Mouse (Mus musculus) stomach, postnatal 0 days (tissue): ENCODE results near the gene Adcy1. TPM values are rescaled to one million over a fixed set of nuclear protein-coding genes. Genes with fewer than 3 reads are reported as not detected.

Experiments
- ATAC-seq: fragments of 200-750 bp; cut with Nextera tagmentation; 2 replicates; pipeline ENCODE4 v1.8.0; 2017; ENCODE audit not compliant: low FRiP score, low TSS enrichment
- DNase-seq: peaks from one replicate; pipeline ENCODE4 v3.0.0-alpha.2; 2016; ENCODE audit warnings: low spot score
- H3K27ac ChIP-seq: fragments of 300-500 bp; sonication (generic); replicated peaks from 2 replicates; pipeline ENCODE4 v1.5.1; 2014; ENCODE audit warnings: mild to moderate bottlenecking, control low read depth
- H3K27me3 ChIP-seq: fragments of 300-500 bp; sonication (generic); 2 replicates; pipeline ENCODE4 v1.6.1; 2014; ENCODE audit warnings: low read length; ENCODE audit not compliant: control insufficient read depth, insufficient read depth
- H3K36me3 ChIP-seq: fragments of 300-500 bp; sonication (generic); 2 replicates; pipeline ENCODE4 v1.6.1; 2014; ENCODE audit warnings: low read length, mixed read lengths; ENCODE audit not compliant: control insufficient read depth, insufficient read depth
- H3K4me1 ChIP-seq: fragments of 300-500 bp; sonication (generic); replicated peaks from 2 replicates; pipeline ENCODE4 v1.6.1; 2014; ENCODE audit warnings: antibody characterized with exemption; ENCODE audit not compliant: control insufficient read depth, insufficient read depth
- H3K4me2 ChIP-seq: fragments of 300-500 bp; sonication (generic); replicated peaks from 2 replicates; pipeline ENCODE4 v1.6.1; 2014; ENCODE audit warnings: low read depth, mild to moderate bottlenecking, control low read depth, moderate library complexity
- H3K4me3 ChIP-seq: fragments of 300-500 bp; sonication (generic); 2 replicates; pipeline ENCODE4 v1.5.1; 2014; ENCODE audit warnings: low read depth, low read length, control low read depth
- H3K9ac ChIP-seq: fragments of 300-500 bp; sonication (generic); 2 replicates; pipeline ENCODE4 v1.6.1; 2014; ENCODE audit warnings: mild to moderate bottlenecking, low read length, control low read depth, mixed read lengths
- H3K9me3 ChIP-seq: fragments of 300-500 bp; sonication (generic); 2 replicates; pipeline ENCODE4 v1.6.1; 2016; ENCODE audit warnings: low read length; ENCODE audit not compliant: control insufficient read depth
- CTCF ChIP-seq: IDR thresholded peaks from 2 replicates; pipeline ENCODE4 v1.5.1; 2016; ENCODE audit warnings: antibody characterized with exemption, low read depth, mild to moderate bottlenecking, moderate library complexity
- EP300 ChIP-seq: optimal IDR thresholded peaks from 2 replicates; pipeline ENCODE3; 2016; ENCODE audit warnings: antibody characterized with exemption
- WGBS: fragments of 180-500 bp; shearing (Covaris S2); extraction: QIAGEN DNeasy Blood & Tissue Kit; methylation state at CpG from one replicate; pipeline ENCODE4 v1.1.7; 2014; 5-methylcytosine and 5-hydroxymethylcytosine counted together
- polyA plus RNA-seq: library from polyadenylated mRNA; unstranded; fragments of >200 nt; fragmentation: Nextera tagmentation; extraction: Ambion mirVana; gene quantifications from 2 replicates; pipeline ENCODE4 v1.2.1, GENCODE M21; 2015

Adcy1 gene
- polyA plus RNA-seq, 1 experiment from 2014 or later: 0.82 TPM

DNA sequence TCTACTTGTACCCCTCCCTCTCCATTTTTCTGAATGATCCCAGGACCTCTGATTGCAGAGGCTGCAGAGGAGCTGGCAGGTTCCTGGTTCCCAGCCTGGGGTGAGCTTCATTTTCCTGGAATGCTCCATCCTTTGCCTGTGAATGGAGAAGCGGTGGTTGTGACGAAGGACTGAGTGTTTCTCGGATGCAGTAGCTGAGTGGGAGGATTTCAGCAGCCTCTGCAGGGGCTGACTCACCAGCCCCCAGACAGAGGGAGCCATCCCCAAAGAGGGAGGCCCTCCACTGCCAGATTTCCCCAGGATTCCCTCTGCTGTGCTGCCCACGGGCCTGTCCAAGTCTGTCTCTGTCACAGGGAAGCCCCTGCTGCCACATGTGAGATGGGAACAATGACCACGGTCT lies 71.0 kb downstream of the Adcy1 start:
- ATAC-seq (no peak), DNase-seq (no peak)
- Histone ChIP-seq H3K9me3 (no peaks in the 10 kb centered on the region), H3K4me2 (no peak overlapping the region), H3K4me1 (no peaks in the 10 kb centered on the region), H3K36me3 (no peaks in the 10 kb centered on the region), H3K27me3 (no peaks in the 10 kb centered on the region), H3K27ac (no peak overlapping the region), H3K9ac (no peak overlapping the region), H3K4me3 (no peak overlapping the region)
- TF ChIP-seq EP300: no peak
- 68% methylated on average over 5 of the region's 5 CpGs for WGBS

DNA sequence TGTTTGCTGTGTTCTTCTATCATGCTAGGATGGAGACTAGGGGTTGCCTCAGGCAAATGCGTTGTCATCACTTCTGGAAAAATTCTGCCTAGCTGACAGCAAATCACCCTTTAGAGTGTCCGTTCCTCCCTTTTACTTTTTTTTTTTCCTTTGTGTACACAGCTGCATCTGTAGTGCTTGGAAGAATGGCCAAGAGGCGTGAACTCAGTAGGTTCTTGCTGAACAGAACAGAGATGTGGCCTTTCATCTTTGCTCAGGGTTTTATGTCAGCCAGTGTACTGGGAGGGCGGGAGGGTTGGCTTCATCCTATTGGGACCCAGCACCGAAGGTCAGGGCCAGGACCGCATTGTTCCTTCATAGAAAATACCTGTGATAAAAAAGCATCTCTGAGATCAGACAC lies 72.0 kb downstream of the Adcy1 start:
- DNase-seq: no peak
- WGBS: 52% methylated on average over 6 of the region's 6 CpGs
- no peak for ATAC-seq

DNA sequence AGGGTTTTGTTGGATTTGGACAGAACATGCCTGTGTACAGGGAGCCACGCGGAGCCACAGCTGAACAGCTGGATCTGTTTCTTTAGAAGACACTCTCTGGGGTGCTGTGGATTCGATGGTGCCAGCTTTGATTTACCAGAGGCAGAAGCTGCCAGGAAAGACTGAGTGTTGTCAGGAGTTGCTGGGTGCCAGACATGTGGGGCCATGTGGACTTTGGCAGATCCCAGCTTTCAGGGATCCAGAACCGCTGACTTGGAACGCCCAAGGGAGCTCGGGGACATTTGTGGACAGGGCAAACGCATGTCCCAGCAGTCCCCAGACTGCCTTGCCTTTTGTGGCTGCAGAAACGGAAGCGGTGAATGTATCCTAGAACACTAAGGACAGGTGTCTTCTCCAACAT lies 72.5 kb downstream of the Adcy1 start:
- H3K4me3 ChIP-seq: no peak overlapping the region
- WGBS: 70% methylated on average over 9 of the region's 9 CpGs
- no peak overlapping the region for H3K9ac ChIP-seq
- H3K4me2 ChIP-seq: no peak overlapping the region
- no peaks in the 10 kb centered on the region for H3K4me1 ChIP-seq
- H3K27ac ChIP-seq: no peak overlapping the region
- no peaks in the 10 kb centered on the region for H3K9me3 ChIP-seq
- ATAC-seq: no peak
- no peaks in the 10 kb centered on the region for H3K36me3 ChIP-seq
- TF ChIP-seq EP300 (no peak), CTCF (no peak)
- no peaks in the 10 kb centered on the region for H3K27me3 ChIP-seq
- no peak for DNase-seq

More for the DNA sequence above, 72.0 kb downstream of the Adcy1 start:
- Histone ChIP-seq H3K4me3 (no peak overlapping the region), H3K9me3 (no peaks in the 10 kb centered on the region), H3K4me1 (no peaks in the 10 kb centered on the region), H3K36me3 (no peaks in the 10 kb centered on the region), H3K27ac (no peak overlapping the region), H3K27me3 (no peaks in the 10 kb centered on the region), H3K4me2 (no peak overlapping the region), H3K9ac (no peak overlapping the region)
- TF ChIP-seq CTCF (no peak), EP300 (no peak)

DNA sequence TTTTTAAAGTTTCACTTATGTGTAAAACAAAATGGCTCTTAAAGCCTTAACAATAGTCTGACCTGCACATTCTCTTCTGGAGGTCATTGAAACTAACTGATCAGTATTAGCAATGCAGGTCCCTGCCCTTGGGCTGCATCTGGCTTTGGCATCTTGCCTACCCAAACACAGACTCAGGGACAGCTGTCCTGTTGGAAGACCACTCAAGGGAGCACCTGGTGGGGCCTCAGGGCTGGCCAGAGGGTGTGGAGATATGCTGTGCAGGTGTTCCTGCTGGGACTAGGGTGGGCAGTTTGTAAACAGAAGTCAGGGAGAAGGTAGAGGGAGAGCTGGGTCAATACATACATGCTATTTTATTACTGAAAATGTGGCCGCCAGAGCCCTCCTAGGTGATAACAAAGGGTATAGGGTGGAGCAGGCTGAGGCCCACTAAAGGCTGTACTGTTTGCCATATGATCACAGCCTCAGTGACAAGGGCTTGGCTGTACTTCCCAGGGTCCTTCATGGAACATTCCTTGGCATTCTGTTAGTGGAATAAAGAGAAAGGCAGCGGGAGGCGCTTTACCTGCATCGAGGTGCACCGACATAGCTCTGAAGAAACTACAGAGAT lies 73.1 kb downstream of the Adcy1 start:
- WGBS: 68% methylated on average over 5 of the region's 5 CpGs
- no peaks in the 10 kb centered on the region for H3K36me3 ChIP-seq
- H3K9ac ChIP-seq: no peak overlapping the region
- no peaks in the 10 kb centered on the region for H3K4me1 ChIP-seq
- no peak overlapping the region for H3K4me3 ChIP-seq
- H3K4me2 ChIP-seq: no peak overlapping the region
- TF ChIP-seq CTCF (no peak), EP300 (no peak)
- H3K27me3 ChIP-seq: no peaks in the 10 kb centered on the region
- DNase-seq: no peak
- no peak for ATAC-seq
- no peak overlapping the region for H3K27ac ChIP-seq
- no peaks in the 10 kb centered on the region for H3K9me3 ChIP-seq

DNA sequence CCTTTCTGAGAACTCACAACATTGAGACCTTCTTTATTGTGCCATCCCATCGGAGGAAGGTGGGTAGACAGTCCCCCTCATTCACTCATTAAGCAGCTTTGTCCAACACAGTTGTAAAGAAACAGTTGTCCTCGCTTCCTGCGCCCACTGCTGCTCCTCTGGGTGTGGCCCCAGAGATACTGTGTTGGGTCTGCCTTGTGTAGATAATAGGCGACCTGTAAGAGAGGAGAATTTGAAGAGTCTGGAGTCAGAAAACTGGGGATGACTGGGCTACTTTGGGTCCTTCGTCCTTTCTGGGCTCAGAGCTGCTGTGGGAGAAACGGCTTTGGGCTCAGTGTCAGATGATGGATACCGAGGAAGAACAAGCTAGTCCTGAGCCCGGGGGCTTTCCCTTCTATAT lies 75.1 kb downstream of the Adcy1 start:
- ATAC-seq (no peak), DNase-seq (no peak)
- TF ChIP-seq EP300: no peak
- TF ChIP-seq CTCF: no peak
- Histone ChIP-seq H3K4me1 (no peaks in the 10 kb centered on the region), H3K27ac (no peak overlapping the region), H3K27me3 (no peaks in the 10 kb centered on the region), H3K4me2 (no peak overlapping the region), H3K9ac (no peak overlapping the region), H3K36me3 (no peaks in the 10 kb centered on the region), H3K9me3 (no peaks in the 10 kb centered on the region), H3K4me3 (no peak overlapping the region)
- 88% methylated on average over 8 of the region's 8 CpGs for WGBS

DNA sequence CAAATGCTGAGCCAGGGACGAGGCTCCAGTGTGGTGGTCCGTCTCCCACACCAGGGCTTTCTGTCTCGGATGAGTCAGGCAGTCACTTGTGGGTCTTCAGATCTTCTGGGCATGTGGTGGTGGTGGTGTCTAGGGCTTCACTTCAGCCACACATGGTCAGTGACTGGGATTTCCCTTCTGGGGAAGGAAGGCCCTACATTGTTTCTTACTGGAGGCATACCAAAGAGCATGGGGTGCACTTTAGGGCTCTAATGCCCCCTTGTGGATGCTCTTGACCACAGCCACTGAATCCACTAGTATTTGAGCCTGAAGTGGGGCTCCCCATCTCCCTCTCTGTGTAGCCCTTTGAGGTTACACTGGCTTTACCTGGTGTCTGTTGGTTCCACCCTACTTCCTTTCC lies 77.2 kb downstream of the Adcy1 start:
- no peak for TF ChIP-seq EP300
- peak; percentile 83 for TF ChIP-seq CTCF
- DNase-seq (peak; percentile 46), ATAC-seq (no peak)
- H3K9me3 ChIP-seq: no peaks in the 10 kb centered on the region
- H3K36me3 ChIP-seq: no peaks in the 10 kb centered on the region
- no peak overlapping the region for H3K4me2 ChIP-seq
- H3K27me3 ChIP-seq: no peaks in the 10 kb centered on the region
- no peaks in the 10 kb centered on the region for H3K4me1 ChIP-seq
- H3K9ac ChIP-seq: no peak overlapping the region
- H3K27ac ChIP-seq: no peak overlapping the region
- H3K4me3 ChIP-seq: no peak overlapping the region
- WGBS: 95% methylated on average over 3 of the region's 3 CpGs
